Mouse (Mus musculus): ENCODE measurements around the gene Iqck. TPM values are rescaled to one million over a fixed set of nuclear protein-coding genes. Genes with fewer than 3 reads are reported as not detected.

Iqck gene
- polyA plus RNA-seq, 1 experiment from 2014 or later, result 3.1 TPM

DNA sequence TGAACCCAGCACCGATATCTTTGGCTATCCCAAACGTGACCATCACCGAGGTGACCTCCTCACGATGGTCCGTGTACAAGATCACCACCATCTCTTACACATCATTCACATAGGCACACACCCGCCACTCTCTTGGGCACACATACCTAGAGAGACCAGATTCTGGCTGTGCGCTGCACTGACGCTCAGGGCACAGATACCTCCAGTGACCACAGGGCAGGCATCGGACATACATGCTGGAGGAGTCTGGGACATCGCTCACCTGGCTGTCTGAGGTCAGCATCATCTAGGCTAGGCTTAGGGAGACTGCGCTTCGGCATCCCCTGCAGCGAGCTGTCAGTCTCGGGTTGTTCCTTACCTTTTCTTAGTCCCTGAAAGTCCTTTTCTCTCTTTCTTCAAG lies 140.1 kb downstream of the Iqck start:
- 0 out of 2 replicates have a peak overlapping the region, but pooled peaks have one; percentile 18 for H3K9ac ChIP-seq
- WGBS, result 8% methylated on average over 14 of the region's 14 CpGs

GRCm38 (mm10) chr7:118996137-118996837 lies 140.7 kb downstream of the Iqck start:
- Histone ChIP-seq H3K9me3 (replicated peaks) (no peaks in the 10 kb centered on the region), H3K36me3 (no peaks in the 10 kb centered on the region), H3K9ac (no peak overlapping the region), H3K27me3 (no peaks in the 10 kb centered on the region), H3K4me1 (peaks cover 43% of the 10 kb centered on the region), H3K4me2 (peak overlapping the region; percentile 85), H3K27ac (no peak overlapping the region), H3K4me3 (replicated peaks) (0 out of 2 replicates have a peak overlapping the region, but pooled peaks have one; percentile 62)
- peak; percentile 47 for ATAC-seq (replicated peaks; ENCODE audit: low FRiP score)
- WGBS, result 9% methylated on average over 13 of the region's 13 CpGs

More for the DNA sequence above, 140.1 kb downstream of the Iqck start:
- H3K4me2 ChIP-seq, result peak overlapping the region; percentile 85
- H3K27ac ChIP-seq, result no peak overlapping the region
- H3K9me3 ChIP-seq (replicated peaks), result no peaks in the 10 kb centered on the region
- H3K4me3 ChIP-seq (replicated peaks), result peak overlapping the region; percentile 62
- peak; percentile 15 for ATAC-seq (replicated peaks; ENCODE audit: low FRiP score)
- H3K27me3 ChIP-seq, result no peaks in the 10 kb centered on the region
- peaks cover 45% of the 10 kb centered on the region for H3K4me1 ChIP-seq
- H3K36me3 ChIP-seq, result no peaks in the 10 kb centered on the region

GRCm38 (mm10) chr7:118999857-119000256 lies 144.3 kb downstream of the Iqck start:
- H3K27ac ChIP-seq, result no peak overlapping the region
- H3K4me1 ChIP-seq, result peaks cover 11% of the 10 kb centered on the region
- 82% methylated on average over 2 of the region's 2 CpGs for WGBS
- no peaks in the 10 kb centered on the region for H3K27me3 ChIP-seq
- H3K9ac ChIP-seq, result no peak overlapping the region
- no peaks in the 10 kb centered on the region for H3K36me3 ChIP-seq
- no peak overlapping the region for H3K4me2 ChIP-seq
- ATAC-seq (replicated peaks; ENCODE audit: low FRiP score), result no peak
- no peak overlapping the region for H3K4me3 ChIP-seq (replicated peaks)
- no peaks in the 10 kb centered on the region for H3K9me3 ChIP-seq (replicated peaks)

- H3K9me3 ChIP-seq (replicated peaks), result no peaks in the 10 kb centered on the region
- no peaks in the 10 kb centered on the region for H3K36me3 ChIP-seq
- H3K27me3 ChIP-seq, result no peaks in the 10 kb centered on the region
- WGBS, result 47% methylated on average over 2 of the region's 2 CpGs
- no peak for ATAC-seq (replicated peaks; ENCODE audit: low FRiP score)
- no peak overlapping the region for H3K4me2 ChIP-seq
- no peak overlapping the region for H3K4me3 ChIP-seq (replicated peaks)
- no peaks in the 10 kb centered on the region for H3K4me1 ChIP-seq
- H3K9ac ChIP-seq, result no peak overlapping the region
- H3K27ac ChIP-seq, result no peak overlapping the region
Observed at GRCm38 (mm10) chr7:119001965-119002364, 146.4 kb downstream of the Iqck start.

GRCm38 (mm10) chr7:119002501-119002900 lies 146.9 kb downstream of the Iqck start:
- WGBS, result 49% methylated on average over 2 of the region's 2 CpGs
- no peaks in the 10 kb centered on the region for H3K36me3 ChIP-seq
- no peak overlapping the region for H3K4me3 ChIP-seq (replicated peaks)
- no peak overlapping the region for H3K9ac ChIP-seq
- ATAC-seq (replicated peaks; ENCODE audit: low FRiP score), result no peak
- H3K9me3 ChIP-seq (replicated peaks), result no peaks in the 10 kb centered on the region
- no peak overlapping the region for H3K27ac ChIP-seq
- no peaks in the 10 kb centered on the region for H3K4me1 ChIP-seq
- no peaks in the 10 kb centered on the region for H3K27me3 ChIP-seq
- no peak overlapping the region for H3K4me2 ChIP-seq

DNA sequence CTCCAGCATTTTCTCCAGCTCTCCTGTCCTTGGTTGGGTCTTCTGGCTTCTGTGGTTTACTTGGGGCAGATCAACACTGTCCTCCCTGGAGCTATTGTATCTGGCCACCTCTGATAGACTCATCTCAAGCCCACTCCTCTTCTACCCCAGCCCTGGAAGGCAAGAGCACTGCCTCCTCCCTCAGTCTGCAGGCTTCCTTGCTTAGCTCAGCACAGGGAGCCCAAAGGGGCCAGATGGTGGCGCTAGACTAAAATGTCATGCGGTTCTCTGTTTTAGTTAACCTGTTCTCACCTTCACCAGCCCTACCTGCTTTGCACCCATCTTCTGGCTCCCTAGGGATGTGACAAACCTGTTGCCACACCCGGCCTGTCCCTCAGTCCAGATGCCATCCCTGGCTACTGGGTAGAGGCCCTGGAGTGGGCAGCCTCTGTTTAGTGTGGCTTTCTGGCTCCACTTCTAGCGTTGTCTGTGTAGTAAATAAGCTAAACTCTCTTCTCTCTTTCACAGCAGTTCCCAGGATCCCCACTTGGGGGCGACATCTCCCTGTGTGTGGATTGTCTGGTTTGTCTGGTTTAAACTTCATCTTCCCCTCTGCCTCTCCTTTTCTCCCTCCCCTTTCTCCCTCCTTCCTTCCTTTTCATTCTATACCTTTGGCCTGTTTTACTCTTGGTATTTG lies 155.4 kb downstream of the Iqck start:
- Histone ChIP-seq H3K4me3 (replicated peaks) (no peak overlapping the region), H3K9ac (no peak overlapping the region), H3K27me3 (no peaks in the 10 kb centered on the region), H3K36me3 (no peaks in the 10 kb centered on the region), H3K9me3 (replicated peaks) (no peaks in the 10 kb centered on the region), H3K4me2 (no peak overlapping the region), H3K27ac (no peak overlapping the region), H3K4me1 (no peaks in the 10 kb centered on the region)
- ATAC-seq (replicated peaks; ENCODE audit: low FRiP score), result peak; percentile 40
- WGBS, result 19% methylated on average over 5 of the region's 5 CpGs

DNA sequence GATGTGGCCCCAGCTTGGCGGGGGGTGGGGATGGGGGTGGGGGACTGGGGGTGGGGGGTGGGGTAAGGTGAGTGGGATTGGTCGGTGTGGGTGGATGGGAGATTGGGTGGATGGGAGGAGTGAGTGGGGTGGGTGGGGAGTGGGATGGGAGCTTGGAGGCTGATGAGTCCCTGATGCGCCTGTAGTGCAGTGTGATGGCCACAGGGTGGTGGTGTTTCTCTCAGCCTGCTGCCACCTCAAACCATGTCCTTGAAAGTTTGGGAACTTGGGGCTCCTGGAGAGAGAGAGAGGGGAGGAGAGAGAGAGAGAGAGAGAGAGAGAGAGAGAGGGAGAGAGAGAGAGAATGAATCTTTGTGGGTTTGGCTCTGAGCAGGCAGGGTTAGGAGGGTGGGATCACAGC lies 160.2 kb downstream of the Iqck start:
- H3K4me1 ChIP-seq, result no peaks in the 10 kb centered on the region
- WGBS, result 6% methylated on average over 3 of the region's 3 CpGs

DNA sequence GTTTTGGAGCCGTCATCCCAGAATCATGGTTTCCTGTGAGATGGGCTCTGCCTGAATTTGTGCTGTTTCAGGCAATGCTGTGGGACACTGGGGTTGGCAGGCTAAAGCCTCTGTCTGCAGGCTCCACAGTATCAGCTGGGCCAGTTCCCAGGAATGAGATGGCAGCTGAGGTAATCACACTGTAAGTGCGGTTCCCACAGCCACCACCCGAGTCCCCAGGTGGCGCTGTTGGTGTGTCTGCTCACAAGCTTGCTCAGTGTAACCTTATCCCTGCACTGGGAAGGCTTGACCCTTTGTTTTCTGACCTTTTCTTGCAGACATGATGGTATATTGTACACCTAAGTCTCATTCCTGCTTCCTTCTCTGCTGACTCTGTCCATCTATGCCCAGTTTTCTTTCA lies 164.0 kb downstream of the Iqck start:
- no peak overlapping the region for H3K4me3 ChIP-seq (replicated peaks)
- WGBS, result 15% methylated on average over 4 of the region's 4 CpGs
- H3K9me3 ChIP-seq (replicated peaks), result no peaks in the 10 kb centered on the region
- H3K9ac ChIP-seq, result no peak overlapping the region
- no peak overlapping the region for H3K4me2 ChIP-seq
- H3K27ac ChIP-seq, result no peak overlapping the region
- H3K27me3 ChIP-seq, result no peaks in the 10 kb centered on the region
- H3K36me3 ChIP-seq, result no peaks in the 10 kb centered on the region
- ATAC-seq (replicated peaks; ENCODE audit: low FRiP score), result peak; percentile 54
- 0 out of 2 replicates have a peak, but pooled peaks cover 5% of the 10 kb centered on the region for H3K4me1 ChIP-seq

More for the DNA sequence above, 160.2 kb downstream of the Iqck start:
- Histone ChIP-seq H3K4me3 (replicated peaks) (no peak overlapping the region), H3K9ac (no peak overlapping the region), H3K9me3 (replicated peaks) (no peaks in the 10 kb centered on the region), H3K36me3 (no peaks in the 10 kb centered on the region), H3K27me3 (no peaks in the 10 kb centered on the region), H3K27ac (no peak overlapping the region), H3K4me2 (no peak overlapping the region)
- ATAC-seq (replicated peaks; ENCODE audit: low FRiP score), result no peak

Other genes starting within 250 kb of the Iqck start
- 87.5 and 96.9 TPM in 2 replicates for gene Gde1, start 150.0 kb upstream of the Iqck start, polyA plus RNA-seq (2015; fragmentation: Nextera tagmentation; extraction: Ambion mirVana)
- 20.9 and 21.1 TPM in 2 replicates for gene Ccp110, start 143.2 kb upstream of the Iqck start, polyA plus RNA-seq (2015; fragmentation: Nextera tagmentation; extraction: Ambion mirVana)
- 66.1 and 72.0 TPM in 2 replicates for gene Vps35l, start 115.5 kb upstream of the Iqck start, polyA plus RNA-seq (2015; fragmentation: Nextera tagmentation; extraction: Ambion mirVana)
- gene Knop1, start 502 bp downstream of the Iqck start, polyA plus RNA-seq (2015; fragmentation: Nextera tagmentation; extraction: Ambion mirVana), result 121 and 138 TPM in 2 replicates
- 4.7 and 7.5 TPM in 2 replicates for gene Gprc5b, start 139.5 kb downstream of the Iqck start, polyA plus RNA-seq (2015; fragmentation: Nextera tagmentation; extraction: Ambion mirVana)

Measured in kidney, embryonic 15.5 days (tissue).